Mouse (Mus musculus) neural tube, embryonic 15.5 days (tissue): ENCODE data around the gene Zfp583. TPM values are rescaled to one million over a fixed set of nuclear protein-coding genes. Genes with fewer than 3 reads are reported as not detected.

Source experiments
- ATAC-seq: fragments of 200-750 bp; cut with Nextera tagmentation; 2 replicates; pipeline ENCODE4 v1.8.0; 2017; ENCODE audit warnings: mild to moderate bottlenecking, moderate TSS enrichment, moderate library complexity; ENCODE audit not compliant: low FRiP score
- H3K27ac ChIP-seq: fragments of 300-500 bp; sonication (generic); replicated peaks from 2 replicates; pipeline ENCODE4 v1.5.1; 2015; ENCODE audit warnings: mild to moderate bottlenecking, inconsistent platforms
- H3K27me3 ChIP-seq: fragments of 300-500 bp; sonication (generic); replicated peaks from 2 replicates; pipeline ENCODE4 v1.6.1; 2015; ENCODE audit warnings: inconsistent platforms
- H3K36me3 ChIP-seq: fragments of 300-500 bp; sonication (generic); 2 replicates; pipeline ENCODE4 v1.6.1; 2015; ENCODE audit warnings: inconsistent platforms
- H3K4me1 ChIP-seq: fragments of 300-500 bp; sonication (generic); 2 replicates; pipeline ENCODE4 v1.6.1; 2015; ENCODE audit warnings: inconsistent platforms
- H3K4me2 ChIP-seq: fragments of 300-500 bp; sonication (generic); 2 replicates; pipeline ENCODE4 v1.6.1; 2015; ENCODE audit warnings: inconsistent platforms, mild to moderate bottlenecking, moderate library complexity
- H3K4me3 ChIP-seq: fragments of 300-500 bp; sonication (generic); replicated peaks from 2 replicates; pipeline ENCODE4 v1.5.1; 2015; ENCODE audit warnings: mild to moderate bottlenecking, inconsistent platforms
- H3K9ac ChIP-seq: fragments of 300-500 bp; sonication (generic); replicated peaks from 2 replicates; pipeline ENCODE4 v1.6.1; 2015; ENCODE audit warnings: mild to moderate bottlenecking, inconsistent platforms
- H3K9me3 ChIP-seq: fragments of 300-500 bp; sonication (generic); replicated peaks from 2 replicates; pipeline ENCODE4 v1.6.1; 2016; ENCODE audit warnings: inconsistent platforms
- WGBS: fragments of 180-500 bp; shearing (Covaris S2); methylation state at CpG from one replicate; pipeline ENCODE4 v1.1.7; 2015; ENCODE audit warnings: mixed read lengths; 5-methylcytosine and 5-hydroxymethylcytosine counted together
- polyA plus RNA-seq: library from polyadenylated mRNA; unstranded; fragments of >200 nt; fragmentation: Nextera tagmentation; extraction: Ambion mirVana; gene quantifications from 2 replicates; pipeline ENCODE4 v1.2.1, GENCODE M21; 2015

Zfp583 gene
- polyA plus RNA-seq, 1 experiment from 2014 or later, result 13.7 TPM

DNA sequence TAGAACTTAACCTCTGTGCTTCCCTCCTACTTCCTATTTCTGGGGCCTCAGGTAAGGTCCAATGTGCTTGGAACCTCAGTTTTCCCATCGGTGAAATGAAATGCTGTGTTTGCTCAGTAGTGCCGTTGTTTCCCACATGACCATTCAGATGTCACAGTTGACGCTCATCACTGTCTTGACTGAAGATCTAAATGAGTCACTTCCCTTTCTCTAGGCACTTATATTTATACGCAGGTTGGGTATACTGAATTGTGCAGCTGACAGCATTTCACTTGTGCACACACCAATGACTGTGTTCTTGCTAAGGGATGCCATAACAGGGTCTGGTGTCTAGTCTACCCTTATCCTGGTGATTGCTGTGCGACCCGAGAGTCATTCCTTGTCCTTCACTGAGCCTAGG, 45.7 kb downstream of the Zfp583 start:
- peak overlapping the region; percentile 54 for H3K4me3 ChIP-seq
- H3K9ac ChIP-seq, result no peak overlapping the region
- H3K9me3 ChIP-seq, result no peaks in the 10 kb centered on the region

DNA sequence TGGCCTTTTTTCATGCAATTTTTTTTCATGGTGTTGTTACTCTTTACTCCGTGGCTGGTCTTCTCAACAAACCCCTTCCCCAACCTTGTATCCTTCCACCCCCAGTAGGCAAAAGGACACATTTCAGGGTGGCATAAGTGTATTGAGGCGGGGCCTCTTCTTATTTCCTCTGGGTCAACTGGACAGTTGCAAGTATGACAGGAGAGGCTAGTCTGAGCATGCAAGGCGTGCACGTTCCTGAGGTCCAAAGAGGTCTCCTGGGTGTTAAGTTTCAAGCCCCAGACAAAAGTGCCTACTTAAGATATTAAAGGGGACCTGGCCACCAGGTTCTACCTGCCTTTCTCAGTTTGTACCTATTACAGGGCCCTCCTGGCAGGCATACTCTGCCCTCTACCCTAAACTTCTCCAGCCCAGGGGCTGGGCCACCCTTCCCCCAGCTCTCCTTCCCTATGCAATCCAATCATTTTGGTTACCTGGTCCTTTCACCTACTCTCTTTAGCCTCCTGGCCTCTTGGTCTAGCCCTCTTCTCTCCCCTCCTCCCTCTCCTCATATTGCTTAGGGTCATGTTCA, 46.6 kb downstream of the Zfp583 start:
- 93% methylated on average over 4 of the region's 4 CpGs for WGBS
- no peak for ATAC-seq
- Histone ChIP-seq H3K27me3 (no peaks in the 10 kb centered on the region), H3K27ac (peak overlapping the region; percentile 96), H3K36me3 (0 out of 2 replicates have a peak, but pooled peaks cover under 1% of the 10 kb centered on the region), H3K9ac (no peak overlapping the region), H3K9me3 (no peaks in the 10 kb centered on the region), H3K4me1 (peaks cover 34% of the 10 kb centered on the region), H3K4me2 (peak overlapping the region; percentile 65; the same call in 1 of the 2 replicates), H3K4me3 (peak overlapping the region; percentile 59; the same call in 1 of the 2 replicates)

More for the DNA sequence above, 45.7 kb downstream of the Zfp583 start:
- Histone ChIP-seq H3K27me3 (no peaks in the 10 kb centered on the region), H3K27ac (peak overlapping the region; percentile 81; the same call in 1 of the 2 replicates), H3K4me2 (peak overlapping the region; percentile 68), H3K36me3 (peaks cover 5% of the 10 kb centered on the region; the same call in 1 of the 2 replicates), H3K4me1 (peaks cover 34% of the 10 kb centered on the region)
- ATAC-seq, result no peak
- WGBS, result 89% methylated on average over 6 of the region's 6 CpGs

DNA sequence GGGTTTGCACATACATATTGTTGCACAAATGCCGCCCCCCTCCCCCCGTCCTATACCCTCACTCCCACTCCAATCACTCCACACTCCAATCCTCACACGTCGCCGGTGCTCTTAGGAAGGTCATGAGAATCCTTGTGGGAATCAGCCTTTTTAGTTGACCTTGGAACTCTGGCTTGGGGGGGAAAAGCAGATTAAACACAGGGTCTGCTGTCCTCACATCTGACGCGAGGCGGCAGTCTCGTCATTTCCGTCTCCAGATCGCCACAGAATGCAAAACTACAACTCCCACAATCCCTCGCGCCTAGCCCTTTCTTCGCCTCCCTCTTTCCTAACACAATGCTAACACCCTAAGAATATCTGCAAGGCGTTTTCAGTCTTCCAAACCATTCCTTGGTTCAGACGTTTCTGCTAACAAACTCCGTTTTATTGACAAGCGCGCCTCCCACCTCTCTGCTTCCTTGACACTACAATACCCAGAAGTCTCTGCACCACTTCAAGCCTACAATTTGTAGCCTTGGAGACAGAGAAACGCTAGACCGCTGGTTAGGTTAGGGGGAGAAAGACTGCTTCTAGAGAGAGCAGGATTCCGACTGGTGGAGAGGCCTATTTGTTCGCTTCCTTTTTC, 47.5 kb downstream of the Zfp583 start:
- H3K4me2 ChIP-seq, result peak overlapping the region; percentile 65
- H3K27ac ChIP-seq, result peak overlapping the region; percentile 96
- peak overlapping the region; percentile 59 for H3K4me3 ChIP-seq
- H3K27me3 ChIP-seq, result no peaks in the 10 kb centered on the region
- peak; percentile 73 for ATAC-seq
- H3K36me3 ChIP-seq, result no peaks in the 10 kb centered on the region
- WGBS, result 3% methylated on average over 23 of the region's 23 CpGs
- no peaks in the 10 kb centered on the region for H3K9me3 ChIP-seq
- H3K9ac ChIP-seq, result peak overlapping the region; percentile 61
- H3K4me1 ChIP-seq, result peaks cover 28% of the 10 kb centered on the region

DNA sequence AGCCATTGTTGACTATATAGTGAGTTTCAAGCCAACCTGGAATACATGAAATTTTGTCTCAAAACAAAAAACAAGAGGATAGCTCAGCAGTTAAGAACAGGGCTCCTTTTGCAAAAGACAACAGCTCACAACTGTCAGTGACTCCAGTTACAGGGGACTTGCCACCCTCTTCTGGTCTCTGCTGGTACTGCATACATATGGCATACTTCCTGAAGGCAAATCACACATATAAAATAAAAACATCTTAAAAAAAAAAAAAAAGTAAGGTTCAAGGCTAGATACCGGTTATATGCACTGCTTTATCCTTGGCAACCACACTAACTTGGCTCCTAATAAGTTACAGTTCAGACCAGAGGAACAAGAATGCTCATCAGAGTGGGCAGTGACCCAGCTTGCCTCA, 48.3 kb downstream of the Zfp583 start:
- Histone ChIP-seq H3K9me3 (no peaks in the 10 kb centered on the region), H3K27me3 (no peaks in the 10 kb centered on the region), H3K36me3 (no peaks in the 10 kb centered on the region), H3K4me3 (peak overlapping the region; percentile 59), H3K4me1 (peaks cover 20% of the 10 kb centered on the region), H3K9ac (peak overlapping the region; percentile 61), H3K27ac (peak overlapping the region; percentile 96), H3K4me2 (peak overlapping the region; percentile 65)
- 0% methylated on average over 1 of the region's 1 CpGs for WGBS
- no peak for ATAC-seq

- H3K27me3 ChIP-seq, result no peaks in the 10 kb centered on the region
- H3K4me2 ChIP-seq, result no peak overlapping the region
- H3K27ac ChIP-seq, result no peak overlapping the region
- 53% methylated on average over 3 of the region's 3 CpGs for WGBS
- no peaks in the 10 kb centered on the region for H3K9me3 ChIP-seq
- H3K4me1 ChIP-seq, result no peaks in the 10 kb centered on the region
- H3K4me3 ChIP-seq, result no peak overlapping the region
- H3K9ac ChIP-seq, result no peak overlapping the region
- ATAC-seq, result no peak
- no peaks in the 10 kb centered on the region for H3K36me3 ChIP-seq
These were observed 53.2 kb downstream of the Zfp583 start for GRCm38 (mm10) chr7:6277906-6278305.

DNA sequence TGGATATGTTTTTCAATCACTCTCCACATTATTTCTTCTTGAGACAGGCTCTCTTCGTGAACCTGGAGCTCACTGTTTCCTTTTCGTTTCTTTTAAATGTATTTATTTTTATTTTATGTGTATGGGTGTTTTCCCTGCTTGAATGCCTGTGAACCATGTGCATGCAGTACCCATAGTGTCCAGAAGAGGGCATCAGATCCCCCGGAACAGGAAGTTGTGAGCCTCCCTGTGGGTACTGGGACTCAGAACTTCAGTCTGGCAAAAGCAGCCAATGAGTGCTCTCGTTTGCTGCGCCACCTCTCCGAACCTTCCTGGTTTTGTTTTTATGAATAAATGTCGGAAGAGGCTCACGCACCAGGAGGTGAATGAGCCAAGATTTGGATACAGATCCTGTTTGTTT, 65.4 kb downstream of the Zfp583 start:
- H3K4me2 ChIP-seq, result no peak overlapping the region
- H3K27me3 ChIP-seq, result no peaks in the 10 kb centered on the region
- no peak for ATAC-seq
- H3K36me3 ChIP-seq, result no peaks in the 10 kb centered on the region
- H3K9me3 ChIP-seq, result no peaks in the 10 kb centered on the region; the same call in 1 of the 2 replicates
- 77% methylated on average over 8 of the region's 8 CpGs for WGBS
- no peak overlapping the region for H3K9ac ChIP-seq
- H3K27ac ChIP-seq, result no peak overlapping the region
- no peaks in the 10 kb centered on the region for H3K4me1 ChIP-seq
- no peak overlapping the region for H3K4me3 ChIP-seq

Other genes with a start within 250 kb of the Zfp583 start
- gene Zfp787, start 175.3 kb downstream of the Zfp583 start, polyA plus RNA-seq, result 26.0 and 28.6 TPM in 2 replicates
- 80.3 and 86.4 TPM in 2 replicates for gene Zfp444, start 159.1 kb downstream of the Zfp583 start, polyA plus RNA-seq
- not detected in 2 replicates for gene Galp, start 134.2 kb downstream of the Zfp583 start, polyA plus RNA-seq
- not detected in 2 replicates for gene Zscan5b, start 109.0 kb downstream of the Zfp583 start, polyA plus RNA-seq
- gene Epp13, start 78.6 kb downstream of the Zfp583 start, polyA plus RNA-seq, result 0.37 TPM in 1 of 2 replicates, not detected in the other
- 14.3 and 16.2 TPM in 2 replicates for gene Zfp667, start 44.7 kb downstream of the Zfp583 start, polyA plus RNA-seq
- 7.3 and 9.0 TPM in 2 replicates for gene Gm3854, start 12.5 kb upstream of the Zfp583 start, polyA plus RNA-seq
- 4.0 and 5.9 TPM in 2 replicates for gene Zfp78, start 32.0 kb upstream of the Zfp583 start, polyA plus RNA-seq
- 13.2 and 13.8 TPM in 2 replicates for gene Zfp28, start 52.0 kb upstream of the Zfp583 start, polyA plus RNA-seq
- gene Smim17, start 67.4 kb upstream of the Zfp583 start, polyA plus RNA-seq, result 7.8 and 9.5 TPM in 2 replicates
- gene Gm20715, start 79.0 kb upstream of the Zfp583 start, polyA plus RNA-seq, result 0.15 TPM in 1 of 2 replicates, not detected in the other
- gene Olfr1344, start 107.4 kb upstream of the Zfp583 start, polyA plus RNA-seq, result 0.05 and 0.10 TPM in 2 replicates
- gene Olfr1336, start 124.9 kb upstream of the Zfp583 start, polyA plus RNA-seq, result 0.03 TPM in 1 of 2 replicates, not detected in the other
- gene Olfr1346, start 135.8 kb upstream of the Zfp583 start, polyA plus RNA-seq, result not detected in 2 replicates
- not detected in 2 replicates for gene Olfr5, start 155.7 kb upstream of the Zfp583 start, polyA plus RNA-seq
- gene Olfr1347, start 168.5 kb upstream of the Zfp583 start, polyA plus RNA-seq, result not detected in 2 replicates
- gene Olfr1348, start 177.5 kb upstream of the Zfp583 start, polyA plus RNA-seq, result not detected in 2 replicates
- gene Olfr1349, start 191.7 kb upstream of the Zfp583 start, polyA plus RNA-seq, result not detected in 2 replicates
- not detected in 2 replicates for gene Olfr1350, start 233.6 kb upstream of the Zfp583 start, polyA plus RNA-seq